Mouse (Mus musculus) heart, embryonic 10.5 days (tissue): ENCODE measurements around the gene Zfp334. TPM values are rescaled to one million over a fixed set of nuclear protein-coding genes. Genes with fewer than 3 reads are reported as not detected.

Experiments used
- DNase-seq: peaks from one replicate; pipeline ENCODE4 v3.0.0-alpha.2; 2017; ENCODE audit warnings: low spot score
- H3K27ac ChIP-seq: fragments of 300-500 bp; sonication (generic); 2 replicates; pipeline ENCODE4 v1.5.1; 2016; ENCODE audit warnings: mild to moderate bottlenecking
- H3K27me3 ChIP-seq: fragments of 300-500 bp; sonication (generic); 2 replicates; pipeline ENCODE4 v1.6.1; 2016; ENCODE audit warnings: mild to moderate bottlenecking; ENCODE audit not compliant: poor library complexity, insufficient read depth, severe bottlenecking
- H3K36me3 ChIP-seq: fragments of 300-500 bp; sonication (generic); 2 replicates; pipeline ENCODE4 v1.6.1; 2016; ENCODE audit warnings: mild to moderate bottlenecking, moderate library complexity
- H3K4me1 ChIP-seq: fragments of 300-500 bp; sonication (generic); 2 replicates; pipeline ENCODE4 v1.6.1; 2016; ENCODE audit warnings: mild to moderate bottlenecking
- H3K4me3 ChIP-seq: fragments of 300-500 bp; sonication (generic); 2 replicates; pipeline ENCODE4 v1.5.1; 2016; ENCODE audit warnings: mild to moderate bottlenecking, moderate library complexity
- H3K9me3 ChIP-seq: fragments of 300-500 bp; sonication (generic); 2 replicates; pipeline ENCODE4 v1.6.1; 2016; ENCODE audit warnings: mild to moderate bottlenecking, moderate library complexity
- WGBS: fragments of 180-500 bp; shearing (Covaris S2); methylation state at CpG from one replicate; pipeline ENCODE4 v1.1.7; 2016; 5-methylcytosine and 5-hydroxymethylcytosine counted together
- polyA plus RNA-seq: library from polyadenylated mRNA; unstranded; fragments of >200 nt; fragmentation: Nextera tagmentation; extraction: Ambion mirVana; gene quantifications from 2 replicates; pipeline ENCODE4 v1.2.1, GENCODE M21; 2016

The Zfp334 gene
- polyA plus RNA-seq, 1 experiment from 2014 or later, result 12.2 TPM

DNA sequence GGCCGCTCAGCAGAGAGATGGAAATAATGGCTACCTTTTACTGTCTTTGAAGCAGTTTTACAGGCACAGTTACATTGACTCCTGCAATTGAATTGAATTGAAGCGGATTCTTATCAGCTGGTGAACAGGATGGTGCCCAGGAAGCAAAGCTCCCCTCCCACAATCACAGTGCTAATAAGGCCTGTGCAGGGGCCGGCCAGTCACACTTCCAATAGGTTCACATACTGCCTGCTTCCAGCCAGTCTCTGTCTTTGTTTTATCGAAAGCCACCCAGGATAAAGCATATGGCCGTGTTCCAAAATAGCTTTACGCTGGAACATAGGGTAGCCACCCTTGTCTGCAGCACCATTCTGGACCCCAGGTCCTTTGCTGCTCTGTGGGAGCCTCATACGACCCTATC is 60.7 kb downstream of the Zfp334 start:
- Histone ChIP-seq H3K9me3 (no peaks in the 10 kb centered on the region), H3K27ac (peak overlapping the region; percentile 89; the same call in 1 of the 2 replicates), H3K4me3 (peak overlapping the region; percentile 92), H3K36me3 (peaks cover 7% of the 10 kb centered on the region), H3K4me1 (peaks cover 53% of the 10 kb centered on the region), H3K27me3 (0 out of 2 replicates have a peak, but pooled peaks cover 7% of the 10 kb centered on the region)
- no peak for DNase-seq
- WGBS, result 40% methylated on average over 7 of the region's 7 CpGs

DNA sequence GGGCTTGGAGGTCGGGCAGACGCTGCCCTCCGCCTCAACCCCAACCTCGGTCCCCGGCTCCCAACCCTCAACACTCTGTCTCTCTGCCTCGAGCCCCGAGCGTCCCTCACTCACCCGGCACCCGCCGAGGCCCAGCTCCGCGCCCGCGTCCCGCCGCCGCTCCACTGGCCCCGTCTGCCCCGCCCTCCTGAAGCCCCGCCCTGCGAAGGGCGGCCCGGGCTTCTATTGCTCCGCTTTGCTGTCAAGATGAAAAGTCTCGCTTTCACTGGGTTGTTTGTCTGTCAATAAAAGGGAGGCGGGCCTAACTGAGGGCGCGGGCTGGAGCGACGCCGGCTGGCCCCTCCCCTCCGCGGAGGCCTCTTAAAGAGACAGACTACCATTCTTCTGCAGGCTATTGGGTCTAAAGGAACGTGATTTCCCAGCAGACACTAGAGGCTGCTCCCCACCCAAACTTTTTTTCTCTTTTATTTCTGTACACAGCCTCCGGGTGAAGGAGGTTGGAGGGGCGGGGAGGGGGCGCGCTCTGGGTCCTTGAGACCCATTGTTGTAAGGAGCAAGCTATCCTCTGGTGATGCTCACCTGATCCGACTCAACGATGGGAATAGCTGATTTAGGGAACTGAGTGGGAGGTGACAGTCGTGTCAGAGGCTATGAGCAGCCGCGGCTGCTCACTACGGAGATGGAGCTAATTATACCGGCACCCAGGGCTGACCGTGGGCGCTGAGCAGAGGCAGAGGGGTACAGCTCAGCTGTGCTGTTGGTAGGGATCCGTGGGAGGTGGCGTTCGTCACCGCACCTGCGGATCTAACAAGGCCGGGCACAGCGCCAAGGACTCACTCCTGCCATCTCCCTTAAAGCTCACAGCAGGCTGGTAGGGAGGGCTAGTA is 61.5 kb downstream of the Zfp334 start, which contains the start of gene Elmo2:
Gene Elmo2, minus strand, starts transcription at position 176 of the 887 bp plus-strand sequence.
- Histone ChIP-seq H3K4me3 (peak within 1 kb of the TSS; percentile 92), H3K27ac (peak within 1 kb of the TSS; percentile 89), H3K36me3 (peaks cover 7% of the 10 kb centered on the region), H3K27me3 (0 out of 2 replicates have a peak, but pooled peaks cover 7% of the 10 kb centered on the region), H3K4me1 (peaks cover 61% of the 10 kb centered on the region), H3K9me3 (no peaks in the 10 kb centered on the region)
- DNase-seq, result peak; percentile 98
- under 1% methylated on average over 55 of the region's 55 CpGs for WGBS

- H3K27me3 ChIP-seq, result 0 out of 2 replicates have a peak, but pooled peaks cover 7% of the 10 kb centered on the region
- WGBS, result under 1% methylated on average over 30 of the region's 30 CpGs
- peaks cover 7% of the 10 kb centered on the region for H3K36me3 ChIP-seq
- peaks cover 69% of the 10 kb centered on the region for H3K4me1 ChIP-seq
- H3K9me3 ChIP-seq, result no peaks in the 10 kb centered on the region
- no peak for DNase-seq
- H3K27ac ChIP-seq, result peak overlapping the region; percentile 89
- peak overlapping the region; percentile 92 for H3K4me3 ChIP-seq
Observed at GRCm38 (mm10) chr2:165325521-165326303, 62.3 kb downstream of the Zfp334 start.

Other genes with a start within 250 kb of the Zfp334 start
- 0.04 and 0.12 TPM in 2 replicates for gene Cdh22, start 153.4 kb downstream of the Zfp334 start, polyA plus RNA-seq
- gene Slc35c2, start 100.4 kb downstream of the Zfp334 start, polyA plus RNA-seq, result 57.3 and 61.9 TPM in 2 replicates
- 56.5 and 61.3 TPM in 2 replicates for gene Elmo2, start 61.8 kb downstream of the Zfp334 start, polyA plus RNA-seq
- 0.23 and 0.60 TPM in 2 replicates for gene Zfp663, start 19.5 kb downstream of the Zfp334 start, polyA plus RNA-seq
- 0.07 and 0.39 TPM in 2 replicates for gene Ocstamp, start 12.1 kb upstream of the Zfp334 start, polyA plus RNA-seq
- gene Slc13a3, start 85.0 kb upstream of the Zfp334 start, polyA plus RNA-seq, result 0.14 and 0.53 TPM in 2 replicates
- gene Trp53rka, start 105.1 kb upstream of the Zfp334 start, polyA plus RNA-seq, result 31.7 and 42.2 TPM in 2 replicates
- 4.2 and 4.6 TPM in 2 replicates for gene Slc2a10, start 115.5 kb upstream of the Zfp334 start, polyA plus RNA-seq
- gene Eya2, start 206.8 kb upstream of the Zfp334 start, polyA plus RNA-seq, result 0.34 and 1.7 TPM in 2 replicates